Mouse (Mus musculus) heart, adult 2 months (tissue): ENCODE measurements around the gene Ceacam19.

Experiments
- CTCF ChIP-seq: fragments of 200-600 bp; IDR thresholded peaks from 2 replicates; pipeline ENCODE4 v1.8.1; 2022; ENCODE audit warnings: antibody characterized with exemption, mild to moderate bottlenecking, moderate library complexity
- EP300 ChIP-seq: fragments of 200-500 bp; IDR thresholded peaks from 2 replicates; pipeline ENCODE4 v1.6.1; 2011; ENCODE audit warnings: low read depth, low read length, control low read depth; ENCODE audit not compliant: insufficient read depth
- POLR2A ChIP-seq: fragments of 200-500 bp; IDR thresholded peaks from 2 replicates; pipeline ENCODE4 v1.6.1; 2011; ENCODE audit warnings: mild to moderate bottlenecking, low read depth, low read length, control low read depth; ENCODE audit not compliant: insufficient read depth

GRCm38 (mm10) chr7:19841686-19842413 is 45.9 kb downstream of the Ceacam19 start:
- no peak for TF ChIP-seq CTCF
- no peak for TF ChIP-seq POLR2A
- no peak for TF ChIP-seq EP300
